Mouse (Mus musculus): ENCODE results near the gene Fdxacb1.

The Fdxacb1 gene

GRCm38 (mm10) chr9:50803055-50803671 lies 35.1 kb downstream of the Fdxacb1 start:
- no peak for DNase-seq (ENCODE audit: low read depth, low spot score)

GRCm38 (mm10) chr9:50808471-50808870 lies 40.4 kb downstream of the Fdxacb1 start:
- DNase-seq (ENCODE audit: low read depth, low spot score), result no peak

GRCm38 (mm10) chr9:50809146-50809545 lies 41.1 kb downstream of the Fdxacb1 start:
- DNase-seq (ENCODE audit: low read depth, low spot score), result no peak

- no peak for DNase-seq (ENCODE audit: low read depth, low spot score)
Measured at GRCm38 (mm10) chr9:50811187-50811586, 43.2 kb downstream of the Fdxacb1 start.

GRCm38 (mm10) chr9:50811746-50812145 lies 43.7 kb downstream of the Fdxacb1 start:
- no peak for DNase-seq (ENCODE audit: low read depth, low spot score)

- DNase-seq (ENCODE audit: low read depth, low spot score), result no peak
Measured at GRCm38 (mm10) chr9:50813796-50814195, 45.8 kb downstream of the Fdxacb1 start.

GRCm38 (mm10) chr9:50815666-50816065 lies 47.6 kb downstream of the Fdxacb1 start:
- no peak for DNase-seq (ENCODE audit: low read depth, low spot score)

GRCm38 (mm10) chr9:50816512-50816911 lies 48.5 kb downstream of the Fdxacb1 start:
- DNase-seq (ENCODE audit: low read depth, low spot score), result no peak

- no peak for DNase-seq (ENCODE audit: low read depth, low spot score)
Measured at GRCm38 (mm10) chr9:50818050-50818449, 50.0 kb downstream of the Fdxacb1 start.

GRCm38 (mm10) chr9:50819716-50820115 lies 51.7 kb downstream of the Fdxacb1 start:
- no peak for DNase-seq (ENCODE audit: low read depth, low spot score)

- no peak for DNase-seq (ENCODE audit: low read depth, low spot score)
Measured at GRCm38 (mm10) chr9:50821651-50822050, 53.6 kb downstream of the Fdxacb1 start.

- no peak for DNase-seq (ENCODE audit: low read depth, low spot score)
Measured at GRCm38 (mm10) chr9:50822216-50822615, 54.2 kb downstream of the Fdxacb1 start.

Measured in A20 (cell line).